Mouse (Mus musculus): ENCODE measurements at regions not wholly inside any gene's neighbourhood (a gene's known extent, or its start where the extent isn't known, plus 50 kb on each side); places are given as distances from the start of the nearest gene placed in this dataset.
"Not testable (repeated sequence)": the region's sequence is repeated elsewhere in the genome, so short reads cannot be mapped to it uniquely, and the experiment has no call there.

- H3K27ac ChIP-seq (ENCODE audit: control insufficient read depth, insufficient read depth, low read length) = no peak overlapping the region
- H3K4me3 ChIP-seq (ENCODE audit: control insufficient read depth, insufficient read depth, low read length) = no peak overlapping the region
- DNase-seq = no peak
- H3K27me3 ChIP-seq (ENCODE audit: control insufficient read depth, insufficient read depth, low read length) = no peaks in the 10 kb centered on the region
- H3K4me1 ChIP-seq (replicated peaks; ENCODE audit: control insufficient read depth, insufficient read depth, low read length) = no peaks in the 10 kb centered on the region
- TF ChIP-seq POLR2A (IDR thresholded peaks at IDR 0.05; ENCODE audit: control insufficient read depth, extremely low read depth, insufficient read depth, low read length, poor library complexity) (no peak), CTCF (IDR thresholded peaks at IDR 0.05; ENCODE audit: borderline replicate concordance, control insufficient read depth, extremely low read depth, insufficient read depth, low read length, poor library complexity) (no peak)
- H3K36me3 ChIP-seq (ENCODE audit: control insufficient read depth, insufficient read depth, low read length) = no peaks in the 10 kb centered on the region
Measured at GRCm38 (mm10) chr13:16487292-16487691, 475.6 kb downstream of the Inhba start.

- DNase-seq; H3K4me3 ChIP-seq (ENCODE audit: control insufficient read depth, insufficient read depth, low read length); H3K27me3 ChIP-seq (ENCODE audit: control insufficient read depth, insufficient read depth, low read length); H3K36me3 ChIP-seq (ENCODE audit: control insufficient read depth, insufficient read depth, low read length); H3K4me1 ChIP-seq (replicated peaks; ENCODE audit: control insufficient read depth, insufficient read depth, low read length); H3K27ac ChIP-seq (ENCODE audit: control insufficient read depth, insufficient read depth, low read length): not testable (repeated sequence)
- WGBS = 78% methylated on average over 6 of the region's 6 CpGs
Measured at GRCm38 (mm10) chr13:16490680-16491079, 479.0 kb downstream of the Inhba start.

GRCm38 (mm10) chr13:16498052-16498451, 486.4 kb downstream of the Inhba start:
- TF ChIP-seq CTCF (IDR thresholded peaks at IDR 0.05; ENCODE audit: borderline replicate concordance, control insufficient read depth, extremely low read depth, insufficient read depth, low read length, poor library complexity) (no peak), POLR2A (IDR thresholded peaks at IDR 0.05; ENCODE audit: control insufficient read depth, extremely low read depth, insufficient read depth, low read length, poor library complexity) (no peak)
- no peak overlapping the region for H3K27ac ChIP-seq (ENCODE audit: control insufficient read depth, insufficient read depth, low read length)
- no peak for DNase-seq
- H3K4me1 ChIP-seq (replicated peaks; ENCODE audit: control insufficient read depth, insufficient read depth, low read length) = no peaks in the 10 kb centered on the region
- 97% methylated on average over 1 of the region's 1 CpGs for WGBS
- H3K36me3 ChIP-seq (ENCODE audit: control insufficient read depth, insufficient read depth, low read length) = no peaks in the 10 kb centered on the region
- H3K27me3 ChIP-seq (ENCODE audit: control insufficient read depth, insufficient read depth, low read length) = no peaks in the 10 kb centered on the region
- no peak overlapping the region for H3K4me3 ChIP-seq (ENCODE audit: control insufficient read depth, insufficient read depth, low read length)

GRCm38 (mm10) chr13:16512876-16513275, 501.2 kb downstream of the Inhba start:
- H3K4me3 ChIP-seq (ENCODE audit: control insufficient read depth, insufficient read depth, low read length) = no peak overlapping the region
- no peaks in the 10 kb centered on the region for H3K4me1 ChIP-seq (replicated peaks; ENCODE audit: control insufficient read depth, insufficient read depth, low read length)
- H3K27me3 ChIP-seq (ENCODE audit: control insufficient read depth, insufficient read depth, low read length) = no peaks in the 10 kb centered on the region
- no peak for DNase-seq
- WGBS = 52% methylated on average over 4 of the region's 4 CpGs
- H3K27ac ChIP-seq (ENCODE audit: control insufficient read depth, insufficient read depth, low read length) = no peak overlapping the region
- TF ChIP-seq CTCF (IDR thresholded peaks at IDR 0.05; ENCODE audit: borderline replicate concordance, control insufficient read depth, extremely low read depth, insufficient read depth, low read length, poor library complexity) (no peak), POLR2A (IDR thresholded peaks at IDR 0.05; ENCODE audit: control insufficient read depth, extremely low read depth, insufficient read depth, low read length, poor library complexity) (no peak)
- no peaks in the 10 kb centered on the region for H3K36me3 ChIP-seq (ENCODE audit: control insufficient read depth, insufficient read depth, low read length)

- Histone ChIP-seq H3K4me3 (ENCODE audit: control insufficient read depth, insufficient read depth, low read length) (no peak overlapping the region), H3K36me3 (ENCODE audit: control insufficient read depth, insufficient read depth, low read length) (no peaks in the 10 kb centered on the region), H3K27me3 (ENCODE audit: control insufficient read depth, insufficient read depth, low read length) (no peaks in the 10 kb centered on the region), H3K27ac (ENCODE audit: control insufficient read depth, insufficient read depth, low read length) (no peak overlapping the region), H3K4me1 (replicated peaks; ENCODE audit: control insufficient read depth, insufficient read depth, low read length) (no peaks in the 10 kb centered on the region)
- no peak for DNase-seq
- TF ChIP-seq POLR2A (IDR thresholded peaks at IDR 0.05; ENCODE audit: control insufficient read depth, extremely low read depth, insufficient read depth, low read length, poor library complexity) = no peak
- TF ChIP-seq CTCF (IDR thresholded peaks at IDR 0.05; ENCODE audit: borderline replicate concordance, control insufficient read depth, extremely low read depth, insufficient read depth, low read length, poor library complexity) = no peak
Measured at GRCm38 (mm10) chr13:16515195-16515594, 503.5 kb downstream of the Inhba start.

- 90% methylated on average over 5 of the region's 5 CpGs for WGBS
- Histone ChIP-seq H3K4me3 (ENCODE audit: control insufficient read depth, insufficient read depth, low read length) (no peak overlapping the region), H3K4me1 (replicated peaks; ENCODE audit: control insufficient read depth, insufficient read depth, low read length) (no peaks in the 10 kb centered on the region), H3K36me3 (ENCODE audit: control insufficient read depth, insufficient read depth, low read length) (no peaks in the 10 kb centered on the region), H3K27ac (ENCODE audit: control insufficient read depth, insufficient read depth, low read length) (no peak overlapping the region), H3K27me3 (ENCODE audit: control insufficient read depth, insufficient read depth, low read length) (no peaks in the 10 kb centered on the region)
- DNase-seq = no peak
- TF ChIP-seq CTCF (IDR thresholded peaks at IDR 0.05; ENCODE audit: borderline replicate concordance, control insufficient read depth, extremely low read depth, insufficient read depth, low read length, poor library complexity) (no peak), POLR2A (IDR thresholded peaks at IDR 0.05; ENCODE audit: control insufficient read depth, extremely low read depth, insufficient read depth, low read length, poor library complexity) (no peak)
Measured at GRCm38 (mm10) chr13:16529036-16529435, 517.4 kb downstream of the Inhba start.

GRCm38 (mm10) chr13:16543771-16544170, 532.1 kb downstream of the Inhba start:
- H3K4me3 ChIP-seq (ENCODE audit: control insufficient read depth, insufficient read depth, low read length) = no peak overlapping the region
- no peaks in the 10 kb centered on the region for H3K27me3 ChIP-seq (ENCODE audit: control insufficient read depth, insufficient read depth, low read length)
- TF ChIP-seq CTCF (IDR thresholded peaks at IDR 0.05; ENCODE audit: borderline replicate concordance, control insufficient read depth, extremely low read depth, insufficient read depth, low read length, poor library complexity) (no peak), POLR2A (IDR thresholded peaks at IDR 0.05; ENCODE audit: control insufficient read depth, extremely low read depth, insufficient read depth, low read length, poor library complexity) (no peak)
- H3K4me1 ChIP-seq (replicated peaks; ENCODE audit: control insufficient read depth, insufficient read depth, low read length) = no peaks in the 10 kb centered on the region
- no peaks in the 10 kb centered on the region for H3K36me3 ChIP-seq (ENCODE audit: control insufficient read depth, insufficient read depth, low read length)
- DNase-seq = no peak
- WGBS = 75% methylated on average over 5 of the region's 5 CpGs
- H3K27ac ChIP-seq (ENCODE audit: control insufficient read depth, insufficient read depth, low read length) = no peak overlapping the region

All from thymus, adult 2 months (tissue).